Mouse (Mus musculus): ENCODE measurements at regions not wholly inside any gene's neighbourhood (a gene's known extent, or its start where the extent isn't known, plus 50 kb on each side); places are given as distances from the start of the nearest gene placed in this dataset.

GRCm38 (mm10) chr8:103451381-103452018, 649.9 kb upstream of the Cdh5 start:
- Histone ChIP-seq H3K9ac (ENCODE audit: low read depth, poor library complexity, severe bottlenecking) (no peak overlapping the region), H3K36me3 (ENCODE audit: control insufficient read depth, insufficient read depth, low read length, poor library complexity, severe bottlenecking) (no peaks in the 10 kb centered on the region), H3K9me3 (replicated peaks; ENCODE audit: control insufficient read depth, insufficient read depth, low read length, poor library complexity, severe bottlenecking) (no peaks in the 10 kb centered on the region), H3K27me3 (ENCODE audit: control insufficient read depth, insufficient read depth, low read length, poor library complexity, severe bottlenecking) (no peaks in the 10 kb centered on the region; the same call in 1 of the 2 replicates), H3K27ac (ENCODE audit: insufficient read depth, low read length) (no peak overlapping the region), H3K4me3 (ENCODE audit: low read depth, low read length) (no peak overlapping the region), H3K4me1 (ENCODE audit: control insufficient read depth, insufficient read depth, low read length) (no peaks in the 10 kb centered on the region)
- TF ChIP-seq POLR2A (IDR thresholded peaks at IDR 0.05; ENCODE audit: insufficient read depth, low read length) (no peak), EP300 (IDR thresholded peaks at IDR 0.05; ENCODE audit: insufficient read depth, low read depth, low read length) (no peak), CTCF (IDR thresholded peaks at IDR 0.05; ENCODE audit: low read depth, low read length) (no peak)

DNA sequence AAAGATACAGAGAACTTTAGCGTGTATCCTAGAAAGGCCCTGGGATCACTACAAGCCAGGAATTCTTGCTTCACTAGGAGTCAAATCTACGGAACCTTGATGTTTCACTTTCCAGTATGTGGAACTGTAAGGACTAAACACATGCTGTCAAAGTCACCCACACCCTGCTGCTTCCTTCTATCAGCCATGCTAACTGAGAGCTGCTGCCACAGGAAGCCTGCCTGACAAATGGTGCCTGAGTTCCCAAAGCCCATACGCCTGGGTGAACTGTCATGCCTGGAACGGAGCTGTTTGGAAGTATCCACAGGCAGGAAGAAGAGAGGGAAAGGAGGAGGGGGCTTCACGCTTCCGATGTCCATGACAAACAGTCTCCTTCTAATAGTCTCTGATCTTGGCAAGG, 644.2 kb upstream of the Cdh5 start:
- no peaks in the 10 kb centered on the region; the same call in 1 of the 2 replicates for H3K27me3 ChIP-seq (ENCODE audit: control insufficient read depth, insufficient read depth, low read length, poor library complexity, severe bottlenecking)
- no peak overlapping the region for H3K4me3 ChIP-seq (ENCODE audit: low read depth, low read length)
- H3K9ac ChIP-seq (ENCODE audit: low read depth, poor library complexity, severe bottlenecking), result no peak overlapping the region
- peaks cover 10% of the 10 kb centered on the region for H3K9me3 ChIP-seq (replicated peaks; ENCODE audit: control insufficient read depth, insufficient read depth, low read length, poor library complexity, severe bottlenecking)
- no peaks in the 10 kb centered on the region for H3K36me3 ChIP-seq (ENCODE audit: control insufficient read depth, insufficient read depth, low read length, poor library complexity, severe bottlenecking)
- TF ChIP-seq EP300 (IDR thresholded peaks at IDR 0.05; ENCODE audit: insufficient read depth, low read depth, low read length) (no peak), POLR2A (IDR thresholded peaks at IDR 0.05; ENCODE audit: insufficient read depth, low read length) (no peak)
- no peaks in the 10 kb centered on the region for H3K4me1 ChIP-seq (ENCODE audit: control insufficient read depth, insufficient read depth, low read length)
- no peak overlapping the region for H3K27ac ChIP-seq (ENCODE audit: insufficient read depth, low read length)

DNA sequence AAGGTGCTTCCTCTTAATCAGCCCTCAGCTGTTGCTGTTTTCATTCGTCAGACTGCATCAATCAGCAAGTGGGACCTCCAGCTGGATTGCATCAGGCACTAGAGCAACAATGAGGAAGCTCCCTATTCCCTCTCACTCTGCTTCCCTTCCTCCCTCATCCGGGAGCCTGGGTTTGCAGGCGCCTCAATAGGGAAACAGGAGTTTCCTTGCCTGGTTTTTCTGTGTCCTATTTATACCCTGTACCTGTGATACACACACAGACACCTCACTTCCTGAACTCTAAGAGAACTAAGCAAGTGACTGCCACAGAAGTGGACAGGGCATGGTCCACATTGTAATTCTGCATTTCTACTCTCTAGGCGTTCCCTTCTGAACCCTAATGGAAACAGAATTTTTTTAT, 637.9 kb upstream of the Cdh5 start:
- no peak overlapping the region for H3K4me3 ChIP-seq (ENCODE audit: low read depth, low read length)
- TF ChIP-seq CTCF (IDR thresholded peaks at IDR 0.05; ENCODE audit: low read depth, low read length), result no peak
- no peak for TF ChIP-seq EP300 (IDR thresholded peaks at IDR 0.05; ENCODE audit: insufficient read depth, low read depth, low read length)
- TF ChIP-seq POLR2A (IDR thresholded peaks at IDR 0.05; ENCODE audit: insufficient read depth, low read length), result no peak

DNA sequence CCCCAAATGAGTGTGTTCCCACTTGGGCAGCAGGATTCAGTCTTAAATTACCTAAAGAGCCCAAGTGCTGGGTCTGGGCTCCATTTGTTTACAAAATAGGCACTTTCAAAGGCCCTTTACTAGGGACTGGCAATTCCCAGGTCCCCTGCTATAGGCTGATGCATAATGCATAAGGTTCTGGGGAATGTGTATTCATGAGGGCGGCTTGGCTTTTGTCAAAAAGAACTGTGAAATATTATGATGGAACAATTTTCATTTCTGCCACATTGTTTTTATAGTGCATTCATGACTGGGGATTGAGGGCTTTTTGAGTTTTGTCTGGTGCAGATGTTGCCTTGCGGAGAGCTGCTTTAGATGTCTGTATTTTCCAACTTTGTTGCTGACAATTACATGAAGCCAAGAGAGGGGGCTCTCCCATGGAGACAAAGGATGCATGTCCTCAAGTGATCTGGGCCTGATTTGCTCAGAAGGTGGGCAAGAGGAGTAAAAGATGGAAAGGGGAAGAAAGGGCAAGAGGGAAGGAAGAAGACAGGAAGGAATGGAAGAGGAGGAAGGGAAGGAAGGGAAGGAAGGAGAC, 636.6 kb upstream of the Cdh5 start:
- TF ChIP-seq EP300 (IDR thresholded peaks at IDR 0.05; ENCODE audit: insufficient read depth, low read depth, low read length) (no peak), POLR2A (IDR thresholded peaks at IDR 0.05; ENCODE audit: insufficient read depth, low read length) (no peak), CTCF (IDR thresholded peaks at IDR 0.05; ENCODE audit: low read depth, low read length) (no peak)
- peaks cover 4% of the 10 kb centered on the region; the same call in 1 of the 2 replicates for H3K9me3 ChIP-seq (replicated peaks; ENCODE audit: control insufficient read depth, insufficient read depth, low read length, poor library complexity, severe bottlenecking)
- H3K9ac ChIP-seq (ENCODE audit: low read depth, poor library complexity, severe bottlenecking), result no peak overlapping the region
- H3K27me3 ChIP-seq (ENCODE audit: control insufficient read depth, insufficient read depth, low read length, poor library complexity, severe bottlenecking), result no peaks in the 10 kb centered on the region; the same call in 1 of the 2 replicates
- H3K27ac ChIP-seq (ENCODE audit: insufficient read depth, low read length), result no peak overlapping the region
- H3K4me1 ChIP-seq (ENCODE audit: control insufficient read depth, insufficient read depth, low read length), result no peaks in the 10 kb centered on the region
- no peaks in the 10 kb centered on the region for H3K36me3 ChIP-seq (ENCODE audit: control insufficient read depth, insufficient read depth, low read length, poor library complexity, severe bottlenecking)
- no peak overlapping the region for H3K4me3 ChIP-seq (ENCODE audit: low read depth, low read length)

More for the DNA sequence above, 637.9 kb upstream of the Cdh5 start:
- H3K36me3 ChIP-seq (ENCODE audit: control insufficient read depth, insufficient read depth, low read length, poor library complexity, severe bottlenecking), result no peaks in the 10 kb centered on the region
- H3K9ac ChIP-seq (ENCODE audit: low read depth, poor library complexity, severe bottlenecking), result no peak overlapping the region
- no peaks in the 10 kb centered on the region; the same call in 1 of the 2 replicates for H3K27me3 ChIP-seq (ENCODE audit: control insufficient read depth, insufficient read depth, low read length, poor library complexity, severe bottlenecking)
- H3K9me3 ChIP-seq (replicated peaks; ENCODE audit: control insufficient read depth, insufficient read depth, low read length, poor library complexity, severe bottlenecking), result peaks cover 4% of the 10 kb centered on the region; the same call in 1 of the 2 replicates
- H3K4me1 ChIP-seq (ENCODE audit: control insufficient read depth, insufficient read depth, low read length), result no peaks in the 10 kb centered on the region
- no peak overlapping the region for H3K27ac ChIP-seq (ENCODE audit: insufficient read depth, low read length)

GRCm38 (mm10) chr8:103467536-103468160, 633.8 kb upstream of the Cdh5 start:
- no peaks in the 10 kb centered on the region for H3K9me3 ChIP-seq (replicated peaks; ENCODE audit: control insufficient read depth, insufficient read depth, low read length, poor library complexity, severe bottlenecking)
- TF ChIP-seq EP300 (IDR thresholded peaks at IDR 0.05; ENCODE audit: insufficient read depth, low read depth, low read length) (no peak), POLR2A (IDR thresholded peaks at IDR 0.05; ENCODE audit: insufficient read depth, low read length) (no peak), CTCF (IDR thresholded peaks at IDR 0.05; ENCODE audit: low read depth, low read length) (no peak)
- no peaks in the 10 kb centered on the region; the same call in 1 of the 2 replicates for H3K27me3 ChIP-seq (ENCODE audit: control insufficient read depth, insufficient read depth, low read length, poor library complexity, severe bottlenecking)
- no peak overlapping the region for H3K27ac ChIP-seq (ENCODE audit: insufficient read depth, low read length)
- H3K4me3 ChIP-seq (ENCODE audit: low read depth, low read length), result no peak overlapping the region
- no peak overlapping the region for H3K9ac ChIP-seq (ENCODE audit: low read depth, poor library complexity, severe bottlenecking)
- H3K4me1 ChIP-seq (ENCODE audit: control insufficient read depth, insufficient read depth, low read length), result no peaks in the 10 kb centered on the region
- H3K36me3 ChIP-seq (ENCODE audit: control insufficient read depth, insufficient read depth, low read length, poor library complexity, severe bottlenecking), result no peaks in the 10 kb centered on the region

GRCm38 (mm10) chr8:103469049-103469448, 632.4 kb upstream of the Cdh5 start:
- no peaks in the 10 kb centered on the region; the same call in 1 of the 2 replicates for H3K27me3 ChIP-seq (ENCODE audit: control insufficient read depth, insufficient read depth, low read length, poor library complexity, severe bottlenecking)
- no peak overlapping the region for H3K9ac ChIP-seq (ENCODE audit: low read depth, poor library complexity, severe bottlenecking)
- H3K9me3 ChIP-seq (replicated peaks; ENCODE audit: control insufficient read depth, insufficient read depth, low read length, poor library complexity, severe bottlenecking), result peaks cover 2% of the 10 kb centered on the region; the same call in 1 of the 2 replicates
- H3K36me3 ChIP-seq (ENCODE audit: control insufficient read depth, insufficient read depth, low read length, poor library complexity, severe bottlenecking), result no peaks in the 10 kb centered on the region
- H3K27ac ChIP-seq (ENCODE audit: insufficient read depth, low read length), result no peak overlapping the region
- H3K4me1 ChIP-seq (ENCODE audit: control insufficient read depth, insufficient read depth, low read length), result no peaks in the 10 kb centered on the region
- H3K4me3 ChIP-seq (ENCODE audit: low read depth, low read length), result no peak overlapping the region
- TF ChIP-seq CTCF (IDR thresholded peaks at IDR 0.05; ENCODE audit: low read depth, low read length) (no peak), EP300 (IDR thresholded peaks at IDR 0.05; ENCODE audit: insufficient read depth, low read depth, low read length) (no peak), POLR2A (IDR thresholded peaks at IDR 0.05; ENCODE audit: insufficient read depth, low read length) (no peak)
